Mouse (Mus musculus) heart, adult 2 months (tissue): ENCODE results near the gene Grm1.

Experiments
- CTCF ChIP-seq: fragments of 200-600 bp; IDR thresholded peaks from 2 replicates; pipeline ENCODE4 v1.8.1; 2022; ENCODE audit warnings: antibody characterized with exemption, mild to moderate bottlenecking, moderate library complexity
- EP300 ChIP-seq: fragments of 200-500 bp; IDR thresholded peaks from 2 replicates; pipeline ENCODE4 v1.6.1; 2011; ENCODE audit warnings: low read depth, low read length, control low read depth; ENCODE audit not compliant: insufficient read depth
- POLR2A ChIP-seq: fragments of 200-500 bp; IDR thresholded peaks from 2 replicates; pipeline ENCODE4 v1.6.1; 2011; ENCODE audit warnings: mild to moderate bottlenecking, low read depth, low read length, control low read depth; ENCODE audit not compliant: insufficient read depth

GRCm38 (mm10) chr10:10812750-10813711, 269.1 kb downstream of the Grm1 start:
- no peak for TF ChIP-seq CTCF
- no peak for TF ChIP-seq POLR2A
- TF ChIP-seq EP300, result no peak
